Mouse (Mus musculus) lung, postnatal 0 days (tissue): ENCODE results near the gene Mrpl48.

Source experiments
- CTCF ChIP-seq: IDR thresholded peaks from 2 replicates; pipeline ENCODE4 v1.5.1; 2016; ENCODE audit warnings: antibody characterized with exemption, mild to moderate bottlenecking
- EP300 ChIP-seq: IDR thresholded peaks from 2 replicates; pipeline ENCODE4 v1.6.1; 2016; ENCODE audit warnings: antibody characterized with exemption, mild to moderate bottlenecking, control low read depth

DNA sequence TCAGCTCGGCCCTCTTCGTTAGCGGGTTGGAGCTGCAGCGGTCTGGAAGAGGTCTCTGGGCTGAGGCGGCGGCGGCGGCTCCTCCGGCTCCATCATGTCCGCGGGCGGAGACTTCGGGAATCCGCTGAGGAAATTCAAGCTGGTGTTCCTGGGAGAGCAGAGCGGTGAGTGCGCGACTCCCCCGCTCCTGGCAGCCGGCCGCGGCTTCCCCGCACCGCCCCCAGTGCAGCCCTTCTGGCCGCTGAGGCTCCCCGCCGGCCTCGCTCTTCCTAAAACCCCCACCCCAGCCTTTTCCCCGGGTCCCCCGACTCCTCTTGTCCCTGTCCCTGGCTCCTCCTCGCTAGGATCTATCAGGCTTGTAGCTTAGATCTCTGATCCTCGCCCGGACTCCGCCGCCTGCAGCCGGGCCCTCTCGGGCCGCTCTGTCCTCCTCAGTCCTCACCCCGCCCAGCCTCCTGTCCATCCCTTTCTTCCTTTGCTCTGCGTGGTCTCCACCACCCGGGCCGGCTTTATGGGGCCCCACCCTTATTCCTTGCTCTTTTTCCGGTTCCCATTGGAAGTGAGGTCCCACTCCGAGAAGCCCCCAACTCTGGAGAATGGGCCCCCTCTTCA lies at the start of gene Mrpl48:
- no peak for TF ChIP-seq CTCF
- TF ChIP-seq EP300 = no peak
